Mouse (Mus musculus): Measurements from ENCODE around the gene Fabp1.

Gene Fabp1

DNA sequence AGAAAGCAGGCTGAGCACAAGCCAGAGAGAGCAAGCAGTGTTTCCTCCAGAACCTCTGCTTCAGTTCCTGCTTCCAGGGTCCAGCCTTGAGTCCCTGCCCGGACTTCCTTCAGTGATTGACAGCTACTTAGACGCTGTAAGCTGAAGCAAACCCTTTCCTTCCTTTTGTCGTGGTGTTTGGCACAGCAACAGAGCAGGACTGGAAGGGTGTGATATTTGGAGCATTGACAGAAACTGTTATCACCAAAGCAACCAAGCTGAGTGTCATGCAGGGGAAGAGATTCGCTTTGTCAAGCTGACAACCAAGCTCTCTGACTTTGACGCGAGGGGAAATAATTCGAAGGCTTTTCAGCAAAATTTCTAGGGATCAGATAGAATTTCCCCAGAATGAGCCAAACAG lies 12.3 kb downstream of the Fabp1 start:
- DNase-seq (ENCODE audit: low spot score in 2 of 2) = no peak

DNA sequence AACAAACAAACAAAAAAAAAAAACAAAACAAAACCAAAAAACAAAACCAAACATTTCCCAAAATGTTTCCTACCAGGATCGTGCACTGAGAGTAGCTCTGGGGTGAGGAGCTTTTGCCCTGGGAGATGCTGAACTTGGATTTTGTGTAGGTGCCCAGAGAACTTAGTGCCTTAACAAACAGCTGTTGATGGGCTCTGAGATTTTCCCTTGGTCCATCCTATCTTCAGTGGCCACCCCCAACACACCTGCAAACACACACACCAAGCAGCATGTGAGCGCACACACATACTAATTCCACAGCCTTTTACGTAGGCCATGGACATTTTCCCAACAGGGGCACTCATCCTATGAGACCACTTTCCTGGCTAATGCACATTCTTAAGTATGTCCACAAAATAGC lies 12.8 kb downstream of the Fabp1 start:
- no peak for DNase-seq (ENCODE audit: low spot score in 2 of 2)

GRCm38 (mm10) chr6:71221501-71221900 lies 21.9 kb downstream of the Fabp1 start:
- DNase-seq (ENCODE audit: low spot score in 2 of 2) = no peak

DNA sequence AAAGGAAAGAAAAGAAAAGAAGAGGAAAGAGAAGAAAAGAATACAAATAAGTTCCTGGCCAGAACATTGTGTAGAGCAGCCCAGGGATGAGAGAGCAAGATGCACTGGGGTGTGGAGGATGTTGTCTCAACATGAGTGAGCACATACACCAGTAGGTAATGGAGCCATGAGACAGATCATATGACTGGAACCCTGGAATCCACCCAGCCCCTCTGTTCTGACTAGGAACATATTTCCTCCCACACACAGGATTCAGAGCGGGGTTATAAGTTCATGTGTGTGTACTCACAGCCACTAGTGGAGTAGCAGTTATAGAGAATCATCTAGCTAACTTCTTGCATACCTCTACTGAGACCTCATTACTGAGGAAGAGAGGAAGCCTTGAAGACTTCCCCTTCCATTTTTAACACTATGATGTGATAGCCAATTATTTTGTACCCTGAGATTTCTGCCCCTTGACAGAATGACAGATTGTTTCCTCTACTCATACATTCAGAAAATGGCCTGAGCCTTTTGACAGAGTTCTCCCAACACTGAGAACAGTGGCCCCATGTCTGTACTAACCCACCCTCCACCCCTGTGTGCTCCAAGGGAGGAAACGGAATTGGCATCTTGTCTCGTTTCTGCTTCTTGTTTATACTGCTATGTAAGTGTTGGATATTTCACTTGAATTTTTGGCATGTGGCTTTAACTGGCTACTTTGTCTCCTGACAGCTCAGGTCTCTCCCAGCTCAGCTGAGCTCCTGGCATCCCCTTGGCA lies 24.7 kb downstream of the Fabp1 start:
- no peak for DNase-seq (ENCODE audit: low spot score in 2 of 2)

DNA sequence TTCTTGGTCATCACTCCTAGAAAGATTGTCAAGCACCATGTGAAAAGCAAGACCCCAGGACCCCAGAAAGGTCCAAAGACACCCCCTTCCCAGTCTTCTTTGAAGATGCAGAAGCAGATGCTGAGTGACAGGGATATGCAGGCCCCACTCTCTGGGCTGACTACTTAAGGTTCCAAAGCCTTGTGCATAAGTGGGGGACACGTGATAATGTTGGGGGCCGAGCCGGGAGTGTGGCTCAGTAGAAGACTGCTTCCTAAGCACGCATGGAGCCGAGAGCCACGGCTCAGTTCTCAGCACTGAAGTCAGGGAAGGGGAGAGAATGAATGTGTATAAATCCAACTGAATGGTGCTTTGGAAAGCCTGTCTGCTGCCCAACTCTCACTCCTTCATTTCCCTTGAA lies 26.9 kb downstream of the Fabp1 start:
- no peak for DNase-seq (ENCODE audit: low spot score in 2 of 2)

- no peak for DNase-seq (ENCODE audit: low spot score in 2 of 2)
These were observed 27.6 kb downstream of the Fabp1 start for GRCm38 (mm10) chr6:71227157-71227770.

- DNase-seq (ENCODE audit: low spot score in 2 of 2) = no peak
These were observed 35.5 kb downstream of the Fabp1 start for GRCm38 (mm10) chr6:71235121-71235520.

DNA sequence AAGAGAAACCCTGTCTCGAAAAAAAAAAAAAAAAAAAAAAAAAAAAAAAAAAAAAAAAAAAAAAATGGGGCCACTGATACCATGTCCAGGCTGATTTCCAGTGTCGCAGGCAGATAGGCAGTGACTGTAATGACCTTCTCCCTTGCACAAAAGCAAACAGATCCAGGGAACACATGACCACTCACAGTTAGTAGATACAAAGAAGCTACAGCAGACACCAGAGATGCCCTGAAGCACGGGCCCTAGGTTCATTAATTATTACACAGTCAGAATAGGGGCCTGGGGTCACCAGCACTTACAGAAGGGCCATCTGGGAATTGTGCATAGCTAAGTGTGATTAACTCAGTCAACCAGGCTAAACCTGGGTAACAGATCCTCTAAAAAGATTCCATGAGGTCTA lies 36.3 kb downstream of the Fabp1 start:
- no peak for DNase-seq (ENCODE audit: low spot score in 2 of 2)

DNA sequence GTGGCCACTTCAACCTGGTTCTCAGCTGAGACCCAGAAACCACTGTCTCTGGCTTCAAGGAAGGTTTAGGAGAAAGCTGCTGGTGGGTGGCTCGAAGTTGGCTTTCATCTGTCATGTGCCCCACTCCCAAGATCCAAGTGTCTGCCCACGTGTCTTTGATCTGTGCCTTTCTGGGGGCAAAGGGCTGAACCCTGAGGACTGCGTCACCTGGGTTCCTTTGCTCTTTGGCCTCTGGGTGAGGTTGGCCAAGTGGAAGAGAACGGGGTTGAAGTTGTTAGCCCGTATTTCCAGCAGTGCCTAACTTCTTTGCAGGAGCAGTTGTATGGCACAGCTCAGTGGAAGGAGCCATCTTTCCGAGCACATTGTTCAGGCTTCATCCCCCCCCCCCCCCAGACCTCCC lies 36.9 kb downstream of the Fabp1 start:
- DNase-seq (ENCODE audit: low spot score in 2 of 2) = no peak

DNA sequence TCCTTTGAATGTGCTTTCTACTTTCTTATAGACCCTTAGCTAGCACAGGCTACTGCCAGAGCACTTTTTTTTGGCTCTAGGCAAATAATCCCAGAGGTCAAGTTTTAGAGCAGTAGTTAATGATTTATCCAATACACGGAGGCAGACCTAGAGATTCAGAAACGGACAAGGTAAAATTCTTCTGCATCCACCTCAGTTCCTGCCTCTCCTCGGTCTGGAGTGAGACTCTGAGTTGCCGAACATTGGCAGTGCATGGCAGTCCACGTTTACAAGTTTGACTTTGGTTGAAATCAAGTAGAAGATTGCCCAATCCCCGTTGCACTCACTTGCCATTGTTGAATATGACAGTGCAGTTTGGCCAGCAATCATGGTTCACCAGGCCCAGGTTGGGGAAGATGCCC lies 37.4 kb downstream of the Fabp1 start:
- no peak for DNase-seq (ENCODE audit: low spot score in 2 of 2)

GRCm38 (mm10) chr6:71239069-71239750 lies 39.6 kb downstream of the Fabp1 start:
- DNase-seq (ENCODE audit: low spot score in 2 of 2) = no peak

DNA sequence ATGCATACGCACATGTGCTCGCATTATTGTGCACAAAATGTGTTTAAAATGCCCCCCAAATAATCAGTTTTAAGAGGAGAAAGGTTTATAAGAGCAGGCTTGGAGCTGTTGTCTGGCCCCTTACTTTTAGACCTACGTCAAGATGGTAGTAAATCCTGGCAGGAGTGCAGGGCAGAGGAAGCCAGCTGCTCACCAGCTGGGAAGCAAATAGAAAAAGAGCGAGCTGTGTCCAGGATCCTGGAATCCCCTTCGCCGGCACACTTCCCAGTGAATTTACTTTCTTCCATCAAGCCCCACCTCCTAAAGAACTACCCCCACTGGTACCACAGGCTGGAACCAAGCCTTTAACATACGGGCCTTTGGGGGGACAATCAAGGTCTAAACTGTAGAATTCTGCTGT lies 41.2 kb downstream of the Fabp1 start:
- DNase-seq (ENCODE audit: low spot score in 2 of 2) = no peak

- no peak for DNase-seq (ENCODE audit: low spot score in 2 of 2)
These were observed 43.2 kb downstream of the Fabp1 start for GRCm38 (mm10) chr6:71242811-71243210.

GRCm38 (mm10) chr6:71243258-71243657 lies 43.6 kb downstream of the Fabp1 start:
- DNase-seq (ENCODE audit: low spot score in 2 of 2) = no peak

DNA sequence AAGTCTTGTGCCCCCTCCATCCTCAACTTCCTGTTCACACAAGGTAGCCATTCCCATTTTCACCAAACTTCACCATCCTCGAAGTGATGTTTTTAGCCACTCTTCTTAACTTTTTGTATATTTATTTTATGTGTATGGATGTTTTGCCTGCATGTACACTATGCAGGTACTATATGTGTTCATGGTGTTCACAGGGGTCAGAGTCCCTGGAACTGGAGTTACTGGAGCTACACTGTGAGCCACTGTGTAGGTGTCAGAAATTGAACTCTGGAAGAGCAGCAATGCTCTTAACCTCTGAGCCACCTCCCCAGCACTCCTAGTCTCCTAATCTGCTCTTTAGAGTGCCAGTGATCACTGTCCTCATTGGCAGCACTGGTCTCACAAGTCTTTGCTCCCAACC lies 48.8 kb downstream of the Fabp1 start:
- DNase-seq (ENCODE audit: low spot score in 2 of 2) = no peak

DNA sequence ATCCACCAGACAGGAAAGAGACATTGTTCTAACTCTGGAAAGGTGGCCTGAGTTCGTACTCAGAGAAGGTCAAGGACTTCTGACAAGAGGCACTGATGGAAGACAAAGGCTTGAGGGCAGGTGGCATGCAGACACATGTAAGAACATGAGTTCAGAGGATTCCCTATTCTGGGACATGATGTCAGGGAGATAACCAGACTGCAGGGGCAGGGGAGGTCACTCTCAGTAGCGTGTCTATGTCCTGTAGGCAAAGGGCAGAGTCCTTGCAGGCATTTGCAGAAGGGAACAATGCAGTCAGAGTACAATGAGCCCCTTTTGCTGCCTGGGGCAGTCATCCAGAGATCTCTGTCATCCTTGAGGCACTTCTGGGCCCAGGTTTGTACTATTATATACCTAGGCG lies 50.0 kb downstream of the Fabp1 start:
- no peak for DNase-seq (ENCODE audit: low spot score in 2 of 2)

GRCm38 (mm10) chr6:71250951-71251350 lies 51.3 kb downstream of the Fabp1 start:
- DNase-seq (ENCODE audit: low spot score in 2 of 2) = no peak

DNA sequence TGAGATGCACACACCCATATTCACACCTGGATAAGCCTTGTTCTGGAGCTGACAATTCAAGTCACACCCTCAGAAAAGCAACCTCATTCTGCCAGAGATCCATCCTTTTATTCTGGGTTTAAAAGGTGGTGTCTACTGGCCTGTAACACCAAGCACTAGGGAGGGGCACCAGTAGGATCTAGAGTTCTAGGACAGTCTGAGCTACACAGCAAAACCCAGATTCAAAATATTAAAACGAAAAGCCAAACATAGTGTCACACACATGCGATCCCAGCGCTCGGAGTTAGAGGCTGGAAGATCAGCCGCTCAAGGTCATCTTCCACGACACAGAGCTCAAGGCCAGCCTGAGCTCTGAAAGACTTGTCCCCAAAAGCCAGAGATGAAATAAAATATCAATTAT lies 54.8 kb downstream of the Fabp1 start:
- no peak for DNase-seq (ENCODE audit: low spot score in 2 of 2)

Data from right cerebral cortex, postnatal 36 days (tissue).